Mouse (Mus musculus) CD8-positive naive resting alpha-beta T cell, adult 2 months (primary cell): ENCODE data around the gene Slc24a3.

Experiments
- DNase-seq, 2 experiments: peaks; one replicate each; pipeline ENCODE4 v3.0.0; 2022; ENCODE audit warnings: low read depth in 2 of 2, low spot score in 2 of 2

Slc24a3 gene

DNA sequence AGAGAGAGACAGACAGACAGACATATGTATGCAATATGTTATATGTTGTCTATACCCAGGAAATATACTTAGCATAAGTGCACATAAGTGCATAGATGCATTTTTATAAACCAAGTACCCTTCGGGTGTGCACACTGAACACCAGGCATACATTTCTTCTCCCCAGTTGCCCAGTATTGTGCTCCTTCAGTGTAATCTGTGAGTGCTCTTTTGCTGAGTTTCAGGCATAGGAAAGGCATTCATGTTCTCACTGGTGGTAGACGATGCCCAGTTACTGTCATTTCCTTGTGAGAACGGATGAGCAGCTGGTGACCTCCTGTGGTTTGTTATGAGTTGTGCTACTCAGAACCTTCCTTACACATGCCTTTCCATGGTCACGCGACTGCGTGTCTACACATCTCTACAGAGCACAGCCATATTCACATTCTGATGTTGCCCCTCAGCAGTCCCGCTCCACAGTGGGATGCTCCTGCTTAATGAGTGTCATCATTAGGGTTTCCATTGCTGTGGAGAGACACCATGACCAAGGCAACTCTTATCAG, 29.0 kb downstream of the Slc24a3 start:
- DNase-seq, result no peak

DNA sequence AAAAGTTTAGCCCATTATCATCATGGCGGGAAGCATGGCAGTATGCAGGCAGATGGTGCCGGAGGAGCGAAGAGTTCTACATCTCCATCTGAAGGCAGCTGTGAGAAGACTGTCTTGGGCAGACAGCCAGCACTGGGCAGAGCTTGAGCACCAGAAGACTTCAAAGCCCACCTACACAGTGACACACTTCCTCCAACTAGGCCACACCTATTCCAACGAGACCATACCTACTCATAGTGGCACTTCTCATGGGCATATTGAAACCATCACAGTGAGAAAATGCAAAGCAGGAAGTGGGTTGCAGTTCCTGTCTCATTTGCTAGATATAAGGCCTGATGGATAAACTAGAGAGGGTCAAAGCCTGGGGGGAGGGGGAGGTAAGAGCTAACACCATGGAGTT, 29.5 kb downstream of the Slc24a3 start:
- DNase-seq, result peak; percentile 52 to 62

DNA sequence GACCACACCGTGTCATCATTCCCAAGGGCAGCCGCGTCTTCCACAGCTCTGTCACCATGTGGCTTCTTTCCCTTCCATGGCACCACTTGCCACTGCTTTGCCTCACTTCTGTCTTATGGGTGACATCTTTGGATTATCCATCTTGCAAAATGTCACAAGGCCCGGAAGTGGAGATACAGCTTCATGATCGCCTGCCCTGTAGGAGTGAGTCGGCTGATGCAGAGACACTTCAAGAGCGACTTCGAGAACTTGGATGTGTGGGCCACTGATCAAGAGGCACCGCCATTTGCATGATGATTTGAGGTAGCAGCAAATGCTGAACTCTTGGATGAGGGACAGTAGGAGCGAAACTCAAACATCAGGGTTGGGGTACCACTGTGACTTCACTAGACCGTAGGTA, 46.0 kb downstream of the Slc24a3 start:
- no peak for DNase-seq

DNA sequence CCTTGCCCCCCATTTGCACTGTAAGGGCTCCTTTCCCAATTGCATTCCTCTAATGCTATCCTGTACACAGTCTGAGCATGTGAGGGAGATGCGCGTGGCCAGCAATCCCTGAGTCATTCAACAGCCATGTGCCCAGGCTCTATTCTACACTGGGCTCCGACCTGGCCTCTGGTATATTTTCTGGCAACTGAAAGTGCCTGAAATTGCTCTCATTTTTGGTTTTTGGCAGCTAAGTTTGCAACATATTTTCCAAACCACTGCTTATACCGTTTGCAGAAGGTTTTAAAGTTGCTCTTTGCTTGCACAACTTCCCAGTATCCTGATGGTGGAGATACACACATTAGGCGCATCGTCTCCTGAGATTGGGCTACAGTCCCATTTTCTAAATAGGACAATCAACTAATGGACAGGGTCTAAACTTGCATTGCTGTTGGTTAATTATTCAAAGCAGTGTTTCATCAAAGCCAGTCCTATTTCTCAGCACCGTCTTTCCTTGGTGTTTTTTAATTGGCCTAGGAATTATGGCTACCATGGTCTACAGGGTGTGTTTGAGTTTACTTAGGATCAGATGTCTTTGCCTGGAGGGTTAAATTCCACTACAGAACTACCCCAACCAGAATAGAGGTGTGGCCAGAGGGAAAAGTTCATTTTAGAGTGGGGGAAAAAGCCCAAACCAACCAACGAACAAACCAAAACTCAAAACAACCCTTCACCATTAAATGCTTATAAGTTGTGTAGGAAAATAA, 46.7 kb downstream of the Slc24a3 start:
- no peak for DNase-seq

DNA sequence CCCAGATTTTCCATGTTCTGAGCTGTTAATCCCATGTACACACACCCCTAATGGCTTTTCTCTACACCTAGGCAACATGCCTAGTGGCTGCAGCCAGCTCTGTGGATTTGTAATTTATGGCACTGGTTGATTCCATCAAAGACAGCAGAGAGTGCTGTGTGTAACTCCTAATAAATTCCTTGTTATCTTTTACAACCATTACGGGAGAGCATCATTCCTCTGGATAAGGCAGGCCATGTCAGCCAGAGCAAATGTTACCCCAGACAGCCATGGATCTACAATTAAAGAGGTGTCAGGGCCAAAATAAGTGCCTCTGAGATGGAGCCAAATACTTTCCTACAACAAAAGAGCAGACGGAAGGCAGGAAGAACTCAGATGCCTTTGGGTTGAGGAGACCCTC, 49.0 kb downstream of the Slc24a3 start:
- no peak for DNase-seq

DNA sequence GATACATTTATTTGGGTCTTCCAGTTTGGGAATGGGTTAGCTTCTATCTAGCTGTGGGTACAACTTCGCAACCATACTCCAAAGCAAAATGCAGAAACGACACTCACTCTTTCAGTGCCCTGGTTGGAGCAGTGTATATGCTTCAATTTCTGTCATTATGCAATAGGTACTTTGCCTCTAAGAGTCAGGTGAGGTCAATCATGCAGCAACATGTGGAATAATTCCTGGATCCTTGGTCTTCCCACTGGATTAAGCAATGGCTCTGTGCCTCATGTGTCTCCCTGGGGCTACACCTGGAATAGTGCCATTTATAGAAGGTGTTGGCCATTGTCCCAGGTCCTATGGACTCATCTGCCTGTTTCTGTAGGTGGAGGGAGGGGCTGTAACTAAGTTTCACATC, 49.9 kb downstream of the Slc24a3 start:
- no peak for DNase-seq

DNA sequence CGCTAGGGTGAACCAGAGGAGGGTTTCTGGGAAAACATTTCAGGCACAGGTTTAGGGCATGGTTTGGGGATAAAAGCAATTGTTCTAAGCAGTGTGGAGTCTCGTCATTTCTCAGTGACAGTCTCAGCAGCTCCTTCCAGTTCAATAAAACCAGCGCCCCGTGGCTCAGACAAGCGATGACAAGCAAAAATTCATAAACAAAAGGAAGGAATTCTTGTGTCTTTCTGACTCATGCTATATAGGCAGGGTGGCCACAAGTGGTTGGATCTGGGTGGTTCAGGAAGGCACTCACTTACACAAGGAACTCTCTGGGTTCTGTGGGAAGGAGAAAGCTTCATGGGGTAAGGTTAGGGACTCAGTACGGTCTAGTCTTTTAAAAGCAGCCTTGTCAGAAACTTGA, 51.7 kb downstream of the Slc24a3 start:
- DNase-seq, result no peak

DNA sequence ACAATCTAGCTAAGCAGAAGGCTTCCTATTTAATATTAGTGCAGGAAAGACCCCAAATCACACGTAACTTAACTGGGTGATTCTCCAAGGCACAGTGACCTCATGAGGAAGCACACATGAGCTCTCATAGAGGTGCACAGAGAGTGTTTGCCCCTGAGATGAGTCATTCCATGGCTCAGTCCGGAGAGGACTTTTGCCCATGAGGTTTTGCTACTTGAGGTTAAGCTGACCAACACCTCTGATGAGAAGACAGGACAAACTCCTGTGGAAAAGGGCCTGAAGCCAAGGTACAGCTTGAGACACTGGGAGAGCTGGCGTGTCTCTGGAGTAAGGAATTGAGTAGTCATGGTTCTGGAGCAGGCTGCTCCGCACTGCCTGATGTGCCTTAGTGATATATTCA, 56.1 kb downstream of the Slc24a3 start:
- DNase-seq, result no peak

DNA sequence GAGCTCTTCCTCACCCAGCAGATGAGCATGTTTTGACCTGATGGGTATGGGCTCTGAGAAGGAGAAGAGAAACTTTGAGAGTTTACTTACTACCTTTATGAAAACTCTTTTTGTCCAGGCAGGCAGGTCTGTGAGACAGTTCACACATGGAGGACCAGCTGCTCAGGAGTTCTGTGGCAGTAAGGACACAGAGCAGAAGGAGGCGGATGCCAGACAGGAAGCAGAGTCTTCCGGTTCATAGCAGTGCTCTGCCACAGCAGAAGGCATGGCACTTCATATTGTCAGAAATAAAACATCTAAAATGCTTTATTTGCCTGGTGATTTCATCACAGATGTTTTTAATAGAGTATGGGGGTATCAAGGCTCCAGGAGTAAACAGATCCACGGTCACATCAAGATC, 58.1 kb downstream of the Slc24a3 start:
- DNase-seq, result peak; percentile 9 to 18

DNA sequence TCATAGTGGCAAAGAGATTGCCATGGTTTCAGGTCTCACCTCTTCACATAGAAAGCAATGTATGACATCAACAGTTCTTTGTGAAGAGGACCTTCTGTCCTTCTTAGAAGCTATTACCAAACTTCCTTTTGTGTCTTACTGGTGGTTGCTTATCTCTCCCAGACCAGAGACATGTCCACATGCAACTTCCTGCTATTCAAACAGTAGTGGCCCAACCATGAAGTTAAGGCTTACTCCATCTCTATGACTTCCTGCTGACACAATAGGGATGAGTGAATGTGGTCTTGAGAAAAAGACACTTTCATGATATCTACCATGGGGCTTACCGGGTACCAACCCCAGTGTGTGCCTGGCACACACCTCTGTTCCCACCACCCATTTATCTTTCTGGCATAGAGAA, 58.5 kb downstream of the Slc24a3 start:
- no peak for DNase-seq

DNA sequence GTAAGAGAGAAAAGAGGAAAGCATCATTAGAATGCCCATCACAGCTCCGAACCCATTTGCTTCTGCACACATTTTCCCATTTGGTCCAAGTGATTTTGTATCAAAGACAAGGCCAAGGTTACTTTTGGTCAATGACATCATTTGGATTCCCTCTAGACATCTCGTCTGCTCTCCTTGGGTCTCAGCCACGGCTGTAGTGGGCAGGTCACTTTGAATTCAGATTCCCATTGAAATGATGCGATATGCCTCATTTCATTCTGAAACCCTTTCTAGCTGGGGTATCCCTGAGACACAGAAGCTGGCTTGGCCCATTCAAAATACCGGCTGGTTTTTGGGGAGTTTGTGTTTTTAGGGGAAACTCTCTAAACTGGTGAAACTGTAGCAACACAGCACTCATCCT, 59.8 kb downstream of the Slc24a3 start:
- no peak for DNase-seq

DNA sequence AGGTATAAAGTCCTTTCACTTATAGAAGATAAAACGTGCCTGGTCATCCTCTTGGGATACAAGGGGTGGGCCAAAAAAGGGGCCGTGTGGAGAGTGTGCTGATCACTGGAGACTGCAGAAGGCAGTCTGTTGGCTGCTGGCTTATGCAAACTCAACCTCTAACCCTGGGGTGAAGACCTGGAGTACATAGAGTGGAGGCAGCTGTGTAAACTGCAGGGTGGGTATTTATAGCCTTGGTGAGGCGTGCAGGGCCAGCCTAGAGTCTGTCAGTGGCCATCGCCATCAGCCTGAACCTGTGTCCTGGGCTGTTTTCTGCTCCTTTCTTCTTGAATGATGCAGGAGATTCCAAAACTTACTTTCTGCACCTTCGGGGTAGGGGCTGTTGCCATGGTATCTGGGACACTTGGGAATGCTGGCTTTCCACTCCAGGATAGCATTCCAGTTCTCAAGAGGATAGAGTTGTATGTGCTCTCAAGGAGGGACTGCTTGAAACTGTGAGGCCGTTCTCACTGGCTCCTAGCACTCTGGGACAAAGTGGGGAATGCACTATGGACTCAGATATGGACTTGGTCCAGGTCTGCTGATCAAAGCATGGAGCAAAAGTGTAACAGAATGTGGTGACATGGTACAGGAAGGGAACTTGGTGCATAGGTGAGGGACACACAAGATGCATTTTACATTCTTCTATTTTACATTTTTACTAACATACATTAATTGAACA, 65.4 kb downstream of the Slc24a3 start:
- no peak for DNase-seq

DNA sequence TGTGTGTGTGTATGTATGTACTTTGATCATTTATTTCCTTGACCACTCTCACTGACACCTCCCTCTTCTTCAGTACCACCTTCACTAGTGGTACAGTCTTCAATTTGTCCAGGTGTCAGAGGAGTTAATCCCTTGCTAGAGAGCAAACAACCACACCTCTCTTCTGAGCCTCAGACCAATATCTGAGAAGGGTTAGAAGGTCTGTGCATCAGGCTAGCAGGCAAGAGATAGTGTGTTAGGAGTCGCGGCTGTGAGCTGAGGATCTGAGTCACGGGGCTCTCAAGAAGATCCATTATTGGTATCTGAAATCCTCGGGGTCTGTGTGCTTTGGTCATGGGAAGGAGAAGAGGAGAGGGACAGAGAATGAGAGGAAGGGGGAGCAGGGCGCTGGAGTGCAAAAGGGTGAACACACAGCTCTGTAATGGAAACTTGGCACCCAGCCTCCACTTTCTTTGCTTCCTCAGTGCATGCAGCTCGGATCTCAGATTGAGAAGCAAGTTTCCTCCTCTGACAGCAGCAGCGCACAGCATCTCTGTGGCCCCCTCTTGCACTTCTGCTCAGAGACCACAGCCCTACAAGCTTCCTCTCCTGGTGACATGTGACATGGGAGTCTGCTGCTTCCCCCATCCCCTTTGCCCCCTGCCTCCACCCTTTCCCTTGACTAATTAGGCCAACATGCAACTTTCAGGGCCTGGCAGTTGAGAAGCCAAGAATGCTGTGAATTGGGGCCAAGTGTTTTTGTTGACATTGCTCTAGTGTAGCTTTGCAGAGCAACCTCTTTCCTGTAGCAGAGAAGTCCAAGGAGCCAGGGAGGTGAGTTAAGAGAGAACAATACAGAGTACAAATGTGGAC, 66.2 kb downstream of the Slc24a3 start:
- peak in 1 of 2 experiments; percentile 1 for DNase-seq

DNA sequence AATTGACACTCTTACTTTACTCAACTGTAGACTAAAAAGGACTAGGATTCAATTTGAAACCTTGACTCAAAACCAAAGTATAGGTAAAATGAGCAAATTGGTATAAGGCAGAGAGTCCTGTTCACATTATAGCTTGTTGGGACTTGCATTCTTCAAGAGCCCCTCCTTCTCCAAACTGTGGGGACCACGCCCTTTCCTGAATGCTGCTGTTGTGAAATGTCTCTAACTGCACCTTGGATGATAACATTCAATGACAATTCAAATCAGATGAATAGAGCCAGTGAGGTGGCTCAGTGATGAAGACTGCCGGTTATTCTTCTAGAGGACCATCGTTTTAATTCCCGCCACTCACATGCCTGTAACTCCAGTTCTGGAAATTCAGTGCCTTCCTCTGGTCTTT, 78.8 kb downstream of the Slc24a3 start:
- DNase-seq, result no peak

DNA sequence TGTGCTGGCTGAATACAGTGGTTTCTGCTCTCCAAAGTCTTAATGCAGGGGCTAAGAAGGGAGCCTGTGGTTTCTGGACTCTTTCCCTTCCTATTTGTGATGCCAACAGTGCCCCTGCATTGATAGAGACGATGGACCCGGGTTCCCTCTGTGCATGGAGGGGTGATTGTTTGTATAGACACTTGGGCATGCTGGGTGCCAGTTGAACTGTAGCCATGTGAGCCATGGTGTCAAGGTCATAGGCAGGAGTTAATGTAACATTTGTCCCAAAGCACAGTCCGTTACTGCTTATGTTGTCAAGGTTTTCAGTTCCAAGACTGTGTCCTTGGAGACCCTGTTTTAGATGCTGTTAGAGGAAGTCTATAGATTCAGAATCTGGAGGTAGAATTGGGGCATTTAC, 80.6 kb downstream of the Slc24a3 start:
- DNase-seq, result no peak

DNA sequence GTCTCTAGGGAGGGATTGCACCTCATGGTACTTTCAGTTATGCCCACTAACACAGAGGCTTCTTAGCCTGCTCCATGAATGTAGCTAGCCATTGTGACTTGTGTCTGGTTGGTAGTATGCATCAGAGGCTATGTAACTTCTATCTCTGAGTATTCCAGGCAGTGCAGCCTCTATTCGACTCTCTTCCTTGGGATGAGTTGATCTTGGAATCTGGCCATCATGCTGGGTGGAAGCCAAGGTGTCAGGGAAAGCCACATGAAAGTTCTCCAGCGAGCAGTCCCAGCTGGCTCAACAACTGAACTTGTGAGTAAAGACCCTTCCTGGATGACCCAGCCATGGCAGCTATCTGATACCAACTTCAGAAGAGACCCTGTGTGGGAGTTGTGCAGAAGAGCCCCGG, 89.8 kb downstream of the Slc24a3 start:
- no peak for DNase-seq

DNA sequence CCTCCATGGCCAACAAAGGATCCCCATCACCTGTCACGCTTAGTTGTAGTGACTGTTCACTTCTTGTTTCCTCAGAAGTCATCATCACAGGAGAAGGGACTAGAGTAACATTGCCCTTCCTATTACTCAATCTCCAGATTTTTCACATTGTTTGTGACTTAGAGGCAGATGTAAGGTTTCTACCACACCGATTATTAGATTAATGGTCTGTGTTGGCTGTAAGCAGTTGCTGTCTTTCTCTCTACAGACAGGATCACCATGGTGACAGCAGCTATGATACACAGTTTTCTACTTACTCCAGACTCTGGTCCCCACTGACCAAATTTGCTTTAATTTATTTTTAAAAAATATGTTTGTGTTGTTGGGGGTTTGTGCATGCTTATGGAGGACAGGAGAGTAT, 90.3 kb downstream of the Slc24a3 start:
- no peak for DNase-seq

DNA sequence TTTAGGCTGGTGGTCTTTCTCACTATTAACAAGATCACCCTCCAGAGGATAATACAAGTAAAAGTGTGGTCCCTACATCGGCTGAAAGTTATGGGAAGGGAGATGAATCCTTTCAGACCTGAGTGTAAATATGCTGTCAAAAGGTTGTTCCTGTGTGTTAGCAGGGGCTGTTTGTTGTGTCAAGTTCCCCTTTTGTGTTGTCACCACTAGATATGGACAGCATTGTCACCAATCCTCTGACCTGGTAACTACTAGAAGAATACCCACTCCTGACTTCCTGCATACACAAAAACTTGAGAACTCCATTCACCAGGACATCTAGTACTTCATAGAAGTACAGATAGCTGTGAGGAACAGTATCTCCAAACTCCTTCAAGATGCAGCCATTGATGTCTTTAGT, 93.0 kb downstream of the Slc24a3 start:
- no peak for DNase-seq

DNA sequence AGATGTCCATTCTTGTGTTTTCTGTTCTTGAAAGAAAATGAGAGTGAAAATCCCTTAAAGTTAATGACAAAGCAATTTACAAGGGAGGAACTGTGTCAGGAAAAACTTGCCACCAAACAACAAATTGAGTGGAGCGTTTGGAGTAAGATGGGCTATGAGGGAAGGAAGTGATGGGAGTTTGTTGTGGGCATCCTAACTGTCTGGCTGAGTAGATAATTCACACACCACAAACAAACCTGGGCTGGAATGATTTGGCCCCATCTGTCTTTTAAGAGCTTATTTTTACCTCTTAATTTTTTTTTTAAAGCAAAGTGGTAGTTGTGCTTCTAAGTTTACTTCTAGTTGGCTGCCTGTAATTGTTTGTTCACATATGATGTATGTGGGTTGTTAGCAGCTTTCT, 94.6 kb downstream of the Slc24a3 start:
- no peak for DNase-seq

DNA sequence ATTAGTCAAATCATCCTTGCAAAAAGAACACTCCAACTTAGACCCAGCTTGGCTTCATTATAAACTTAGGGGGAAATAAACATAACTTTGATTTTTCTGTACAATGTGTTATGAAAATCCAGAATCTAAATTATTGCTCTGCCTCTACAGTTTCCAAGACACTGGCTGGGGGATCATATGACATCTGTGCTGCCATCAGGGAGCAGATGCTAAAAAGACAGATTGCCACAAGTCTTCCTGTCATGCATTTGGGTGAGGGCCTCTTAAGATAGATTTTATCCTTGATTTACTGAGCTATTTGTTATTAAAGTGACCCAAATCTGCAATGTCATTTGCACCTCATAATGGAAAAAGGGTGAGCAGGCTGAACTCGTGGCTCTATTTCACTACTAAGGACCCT, 99.2 kb downstream of the Slc24a3 start:
- no peak for DNase-seq

DNA sequence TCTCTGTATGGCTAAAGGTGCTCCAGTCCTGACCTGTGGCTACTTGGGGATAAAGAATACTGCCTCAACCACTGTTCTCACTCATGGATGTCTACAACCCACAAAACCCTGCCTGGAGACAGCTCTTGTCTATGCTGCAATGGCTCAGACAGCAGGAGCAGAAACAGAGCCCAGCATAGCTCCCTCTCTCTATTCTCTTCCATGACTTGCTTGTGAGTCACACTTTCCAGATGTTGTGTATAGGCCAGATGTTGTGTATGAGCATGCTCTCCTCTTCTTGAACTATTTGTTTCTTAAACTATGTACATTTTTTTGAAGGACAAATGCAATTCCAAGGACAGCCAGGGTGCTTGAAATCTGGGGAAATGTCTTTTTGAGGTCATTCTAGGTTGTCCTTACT, 101.4 kb downstream of the Slc24a3 start:
- DNase-seq, result no peak

DNA sequence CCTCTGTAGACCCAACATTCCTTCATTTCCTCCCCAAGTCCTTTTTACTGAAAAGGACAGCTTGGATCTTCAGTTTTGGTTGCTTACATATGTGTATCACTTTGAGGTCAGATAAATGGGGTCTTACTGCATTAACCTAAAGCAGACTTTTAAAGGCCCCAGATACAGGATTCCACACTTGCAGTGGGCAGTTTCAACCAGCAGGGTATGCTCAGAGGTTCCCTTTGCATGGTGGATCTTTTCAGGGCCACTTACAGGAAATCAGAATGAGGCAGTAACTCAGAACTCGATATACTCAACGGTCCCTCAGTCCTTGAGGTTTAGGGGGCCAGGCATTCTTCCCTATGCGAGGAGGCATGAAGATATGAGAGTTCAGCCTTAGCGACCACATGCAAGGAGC, 101.9 kb downstream of the Slc24a3 start:
- DNase-seq, result no peak
